Mouse (Mus musculus) C2C12 (cell line): ENCODE results near the gene Emc3. TPM values are rescaled to one million over a fixed set of nuclear protein-coding genes. Genes with fewer than 3 reads are reported as not detected.
A peak's percentile ranks its signal among the peaks of the same experiment; 100 is the strongest.

Source experiments
- H3K27me3 ChIP-seq: one replicate; pipeline ENCODE4 v1.6.1; 2011; ENCODE audit not compliant: control insufficient read depth, insufficient read depth, insufficient read length
- H3K36me3 ChIP-seq: one replicate; pipeline ENCODE4 v1.6.1; 2011; ENCODE audit not compliant: control insufficient read depth, insufficient read depth
- H3K4me3 ChIP-seq: one replicate; pipeline ENCODE4 v1.5.1; 2011; ENCODE audit warnings: mild to moderate bottlenecking, control low read depth; ENCODE audit not compliant: poor library complexity, insufficient read depth, severe bottlenecking
- H3K79me2 ChIP-seq: one replicate; pipeline ENCODE4 v1.6.1; 2011; ENCODE audit not compliant: control insufficient read depth, insufficient read depth
- H3K79me3 ChIP-seq: one replicate; pipeline ENCODE4 v1.6.1; 2011; ENCODE audit warnings: low read depth, control low read depth
- H3ac ChIP-seq: one replicate; pipeline ENCODE3; 2011; ENCODE audit warnings: low read depth; ENCODE audit not compliant: control insufficient read depth, insufficient read length
- CEBPB ChIP-seq: IDR thresholded peaks from one replicate; pipeline ENCODE4 v1.6.1; 2011; ENCODE audit warnings: low read depth, mild to moderate bottlenecking, control low read depth, moderate library complexity
- CTCF ChIP-seq: IDR thresholded peaks from one replicate; pipeline ENCODE4 v1.5.1; 2011; ENCODE audit not compliant: control insufficient read depth, insufficient read depth, insufficient read length
- FOSL1 ChIP-seq: IDR thresholded peaks from one replicate; pipeline ENCODE4 v1.8.0; 2011; ENCODE audit warnings: mild to moderate bottlenecking, low read length; ENCODE audit not compliant: poor library complexity, insufficient read depth, severe bottlenecking
- MAX ChIP-seq: IDR thresholded peaks from one replicate; pipeline ENCODE4 v1.6.1; 2011; ENCODE audit warnings: mild to moderate bottlenecking, control low read depth
- MYOD1 ChIP-seq: IDR thresholded peaks from one replicate; pipeline ENCODE4 v1.6.1; 2011; ENCODE audit warnings: low read depth; ENCODE audit not compliant: control insufficient read depth, insufficient read length
- MYOG ChIP-seq: IDR thresholded peaks from one replicate; pipeline ENCODE4 v1.6.1; 2011; ENCODE audit not compliant: control insufficient read depth, insufficient read length; ENCODE audit errors: extremely low read depth
- USF1 ChIP-seq: IDR thresholded peaks from one replicate; pipeline ENCODE4 v1.6.1; 2011; ENCODE audit warnings: low read depth, mild to moderate bottlenecking, control low read depth, moderate library complexity
- long read RNA-seq, 2 experiments: library from polyadenylated mRNA; unstranded; transcript quantifications; one replicate each; pipeline ENCODE4 v2.0.0; 2019 to 2020
- polyA plus RNA-seq: library from polyadenylated mRNA; unstranded; fragments of >200 nt; fragmentation: generic; extraction: Trizol; gene quantifications from one replicate; pipeline ENCODE4 v1.2.1, GENCODE M21; 2012; ENCODE audit warnings: missing spikeins

Emc3 gene
- 68.3 TPM for polyA plus RNA-seq
- long read RNA-seq, experiment 1, transcript Emc3-201 (8 exons, 1,985 nt): major isoform, 130 of 150 reads
- long read RNA-seq, experiment 1, partial matches to known transcripts: 1 of 150 reads
- long read RNA-seq, experiment 1, other reads (novel, unspliced or antisense): 19 of 150 reads
- long read RNA-seq, experiment 2, transcript Emc3-201 (8 exons, 1,985 nt): major isoform, 650 of 667 reads
- long read RNA-seq, experiment 2, partial matches to known transcripts: 2 of 667 reads
- long read RNA-seq, experiment 2, other reads (novel, unspliced or antisense): 14 of 667 reads

GRCm38 (mm10) chr6:113530932-113531839, at the start of gene Emc3, which contains the start of gene Fancd2:
Gene Emc3, minus strand, starts transcription at chr6:113531652.
Gene Fancd2, plus strand, starts transcription at chr6:113531682.
- Histone ChIP-seq H3ac (peak within 1 kb of the TSS; percentile 80), H3K79me3 (peaks cover 34% of the 10 kb centered on the region), H3K4me3 (peak within 1 kb of the TSS; percentile 89), H3K36me3 (peaks cover 17% of the 10 kb centered on the region), H3K27me3 (no peaks in the 10 kb centered on the region), H3K79me2 (peaks cover 66% of the 10 kb centered on the region)
- TF ChIP-seq CTCF (no peak), MAX (peak; percentile 49)

- H3K27me3 ChIP-seq: no peaks in the 10 kb centered on the region
- no peak overlapping the region for H3ac ChIP-seq
- H3K4me3 ChIP-seq: no peak overlapping the region
- H3K79me2 ChIP-seq: no peaks in the 10 kb centered on the region
- TF ChIP-seq CTCF (no peak), USF1 (no peak), MYOD1 (no peak), FOSL1 (no peak), CEBPB (no peak), MAX (no peak)
- H3K36me3 ChIP-seq: peaks cover 28% of the 10 kb centered on the region
- H3K79me3 ChIP-seq: no peaks in the 10 kb centered on the region
Observed at GRCm38 (mm10) chr6:113579306-113579705, 47.9 kb upstream of the Emc3 start.

- Histone ChIP-seq H3K36me3 (peaks cover 44% of the 10 kb centered on the region), H3ac (no peak overlapping the region), H3K27me3 (no peaks in the 10 kb centered on the region), H3K4me3 (no peak overlapping the region), H3K79me2 (no peaks in the 10 kb centered on the region), H3K79me3 (no peaks in the 10 kb centered on the region)
- TF ChIP-seq MYOD1 (no peak), USF1 (no peak), MAX (no peak), CTCF (no peak), CEBPB (no peak), MYOG (no peak), FOSL1 (no peak)
Observed at GRCm38 (mm10) chr6:113576044-113576443, 44.6 kb upstream of the Emc3 start.

- Histone ChIP-seq H3K27me3 (no peaks in the 10 kb centered on the region), H3ac (no peak overlapping the region), H3K36me3 (peaks cover 35% of the 10 kb centered on the region), H3K4me3 (no peak overlapping the region), H3K79me3 (no peaks in the 10 kb centered on the region), H3K79me2 (no peaks in the 10 kb centered on the region)
- TF ChIP-seq MYOG (no peak), FOSL1 (no peak), CEBPB (no peak), MYOD1 (no peak), CTCF (no peak), USF1 (no peak), MAX (no peak)
Observed at GRCm38 (mm10) chr6:113564557-113564956, 33.1 kb upstream of the Emc3 start.

GRCm38 (mm10) chr6:113559736-113560135, 28.3 kb upstream of the Emc3 start:
- H3K4me3 ChIP-seq: no peak overlapping the region
- no peaks in the 10 kb centered on the region for H3K79me3 ChIP-seq
- peaks cover 8% of the 10 kb centered on the region for H3K36me3 ChIP-seq
- no peaks in the 10 kb centered on the region for H3K27me3 ChIP-seq
- TF ChIP-seq CTCF: no peak
- no peak for TF ChIP-seq MYOG
- TF ChIP-seq USF1: no peak
- TF ChIP-seq FOSL1: no peak
- TF ChIP-seq CEBPB: no peak
- TF ChIP-seq MAX: no peak
- no peak overlapping the region for H3ac ChIP-seq
- H3K79me2 ChIP-seq: no peaks in the 10 kb centered on the region

- Histone ChIP-seq H3K79me2 (no peaks in the 10 kb centered on the region), H3ac (no peak overlapping the region), H3K79me3 (no peaks in the 10 kb centered on the region), H3K27me3 (no peaks in the 10 kb centered on the region), H3K36me3 (peaks cover 25% of the 10 kb centered on the region), H3K4me3 (no peak overlapping the region)
- TF ChIP-seq MYOG: no peak
- no peak for TF ChIP-seq MYOD1
- TF ChIP-seq CEBPB: no peak
- TF ChIP-seq MAX: no peak
- TF ChIP-seq USF1: no peak
Observed at GRCm38 (mm10) chr6:113543906-113544481, 12.5 kb upstream of the Emc3 start.
